Mouse (Mus musculus) MEL (cell line): Measurements from ENCODE around the gene Gpr37l1. TPM values are rescaled to one million over a fixed set of nuclear protein-coding genes. Genes with fewer than 3 reads are reported as not detected.
"Not testable (repeated sequence)": the region's sequence is repeated elsewhere in the genome, so short reads cannot be mapped to it uniquely, and the experiment has no call there.

ENCODE experiments used
- DNase-seq: peaks from one replicate; pipeline ENCODE4 v3.0.0; 2011; ENCODE audit warnings: low read depth, low spot score
- H3K27ac ChIP-seq: 2 replicates; pipeline ENCODE4 v1.5.1; 2012; ENCODE audit warnings: low read depth, mild to moderate bottlenecking, control low read depth, low read length, moderate library complexity; ENCODE audit not compliant: control insufficient read depth
- H3K27me3 ChIP-seq, 2 experiments: fragments of 150-350 bp in 1 of 2; sonication (generic) in 1 of 2; 2 replicates each; pipeline ENCODE4 v1.6.1; 2012; ENCODE audit warnings: low read length in 2 of 2, mild to moderate bottlenecking in 2 of 2, improper control_type of control experiment in 1 of 2, moderate library complexity in 1 of 2; ENCODE audit not compliant: insufficient read depth in 2 of 2, control insufficient read depth in 1 of 2
- H3K36me3 ChIP-seq, 2 experiments: 2 replicates each; pipeline ENCODE4 v1.6.1; 2012 to 2014; ENCODE audit warnings: low read length in 2 of 2, improper control_type of control experiment in 1 of 2, inconsistent platforms in 1 of 2, mild to moderate bottlenecking in 1 of 2; ENCODE audit not compliant: insufficient read depth in 2 of 2, control insufficient read depth in 1 of 2
- H3K4me1 ChIP-seq, 2 experiments: fragments of 150-350 bp in 1 of 2; sonication (generic) in 1 of 2; 2 replicates each; pipeline ENCODE4 v1.6.1; 2012; ENCODE audit warnings: low read length in 2 of 2, improper control_type of control experiment in 1 of 2, mild to moderate bottlenecking in 1 of 2; ENCODE audit not compliant: insufficient read depth in 2 of 2, control insufficient read depth in 1 of 2
- H3K4me3 ChIP-seq, 2 experiments: fragments of 150-350 bp in 1 of 2; sonication (generic) in 1 of 2; 2 replicates each; pipeline ENCODE4 v1.5.1; 2012; ENCODE audit warnings: low read depth in 2 of 2, low read length in 2 of 2, mild to moderate bottlenecking in 2 of 2, moderate library complexity in 2 of 2, control low read depth in 1 of 2, improper control_type of control experiment in 1 of 2; ENCODE audit not compliant: control insufficient read depth in 1 of 2, insufficient read depth in 1 of 2
- H3K79me2 ChIP-seq: 2 replicates; pipeline ENCODE4 v1.6.1; 2012; ENCODE audit warnings: mild to moderate bottlenecking, low read length, moderate library complexity; ENCODE audit not compliant: control insufficient read depth, poor library complexity, insufficient read depth
- H3K9ac ChIP-seq: 2 replicates; pipeline ENCODE4 v1.6.1; 2012; ENCODE audit warnings: low read depth, mild to moderate bottlenecking, control low read depth, low read length, moderate library complexity; ENCODE audit not compliant: control insufficient read depth, poor library complexity, severe bottlenecking
- H3K9me3 ChIP-seq: fragments of 150-350 bp; sonication (generic); replicated peaks from 2 replicates; pipeline ENCODE4 v1.6.1; 2012; ENCODE audit warnings: mild to moderate bottlenecking, low read length, improper control_type of control experiment, moderate library complexity; ENCODE audit not compliant: insufficient read depth
- BHLHE40 ChIP-seq: IDR thresholded peaks from 2 replicates; pipeline ENCODE4 v1.6.1; 2012; ENCODE audit warnings: low read depth, mild to moderate bottlenecking, inconsistent platforms, low read length, improper control_type of control experiment, borderline replicate concordance
- CHD2 ChIP-seq: IDR thresholded peaks from 2 replicates; pipeline ENCODE4 v1.6.1; 2011; ENCODE audit warnings: low read length, improper control_type of control experiment
- CTCF ChIP-seq, 3 experiments: IDR thresholded peaks in 2 of 3; conservative IDR thresholded peaks in 1 of 3; 2 replicates each; pipeline ENCODE4 v1.5.1; 2011 to 2012; ENCODE audit warnings: low read length in 3 of 3, low read depth in 2 of 3, mild to moderate bottlenecking in 2 of 3, improper control_type of control experiment in 1 of 3, inconsistent platforms in 1 of 3, mixed read lengths in 1 of 3, moderate library complexity in 1 of 3; ENCODE audit not compliant: control insufficient read depth in 1 of 3, insufficient read depth in 1 of 3, poor library complexity in 1 of 3, severe bottlenecking in 1 of 3
- MEF2A ChIP-seq: IDR thresholded peaks from 2 replicates; pipeline ENCODE4 v1.6.1; 2014; ENCODE audit warnings: low read depth, mild to moderate bottlenecking, inconsistent platforms, low read length, improper control_type of control experiment; ENCODE audit not compliant: poor library complexity, insufficient replicate concordance, severe bottlenecking; ENCODE audit errors: extremely low read depth
- MYC ChIP-seq: IDR thresholded peaks from 2 replicates; pipeline ENCODE4 v1.6.1; 2011; ENCODE audit warnings: low read depth, mild to moderate bottlenecking, low read length, improper control_type of control experiment, moderate library complexity
- NELFE ChIP-seq: IDR thresholded peaks from 2 replicates; pipeline ENCODE4 v1.6.1; 2011; ENCODE audit warnings: low read depth, low read length, improper control_type of control experiment
- NRF1 ChIP-seq: IDR thresholded peaks from 2 replicates; pipeline ENCODE4 v1.6.1; 2014; ENCODE audit warnings: low read depth, mild to moderate bottlenecking, inconsistent platforms, low read length, improper control_type of control experiment, moderate library complexity; ENCODE audit not compliant: poor library complexity, insufficient read depth, severe bottlenecking
- POLR2A ChIP-seq, 2 experiments: IDR thresholded peaks; 2 replicates each; pipeline ENCODE4 v1.6.1; 2011 to 2012; ENCODE audit warnings: low read length in 2 of 2, mild to moderate bottlenecking in 2 of 2, control low read depth in 1 of 2, improper control_type of control experiment in 1 of 2, low read depth in 1 of 2, moderate library complexity in 1 of 2; ENCODE audit not compliant: control insufficient read depth in 1 of 2, insufficient read depth in 1 of 2, poor library complexity in 1 of 2
- POLR2AphosphoS5 ChIP-seq: IDR thresholded peaks from 2 replicates; pipeline ENCODE4 v1.6.1; 2012; ENCODE audit warnings: low read depth, borderline replicate concordance, mild to moderate bottlenecking, inconsistent platforms, low read length, moderate library complexity, mixed read lengths
- RAD21 ChIP-seq: IDR thresholded peaks from 2 replicates; pipeline ENCODE4 v1.6.1; 2011; ENCODE audit warnings: mild to moderate bottlenecking, low read depth, low read length, improper control_type of control experiment
- TAL1 ChIP-seq: IDR thresholded peaks from 2 replicates; pipeline ENCODE4 v1.6.1; 2012; ENCODE audit warnings: mild to moderate bottlenecking, inconsistent platforms, low read length, moderate library complexity, mixed read lengths
- ZC3H11A ChIP-seq: IDR thresholded peaks from 2 replicates; pipeline ENCODE4 v1.6.1; 2012; ENCODE audit warnings: low read depth, mild to moderate bottlenecking, inconsistent platforms, low read length, improper control_type of control experiment
- ZKSCAN1 ChIP-seq: IDR thresholded peaks from 2 replicates; pipeline ENCODE4 v1.6.1; 2012; ENCODE audit warnings: low read depth, mild to moderate bottlenecking, inconsistent platforms, low read length, improper control_type of control experiment, moderate library complexity
- ZMIZ1 ChIP-seq: IDR thresholded peaks from 2 replicates; pipeline ENCODE4 v1.6.1; 2012; ENCODE audit warnings: low read depth, mild to moderate bottlenecking, inconsistent platforms, low read length, improper control_type of control experiment, moderate library complexity
- ZNF384 ChIP-seq: IDR thresholded peaks from 2 replicates; pipeline ENCODE4 v1.6.1; 2012; ENCODE audit warnings: low read depth, mild to moderate bottlenecking, inconsistent platforms, low read length, improper control_type of control experiment
- polyA plus RNA-seq, 2 experiments: library from polyadenylated mRNA; stranded (reverse) in 1 of 2; unstranded in 1 of 2; fragments of >175 nt in 1 of 2; fragments of >200 nt in 1 of 2; gene quantifications; 2 replicates each; pipeline versions ENCODE4 v1.2.1 to v1.2.4; 2012; ENCODE audit warnings: low replicate concordance in 2 of 2, low read depth in 1 of 2; ENCODE audit not compliant: insufficient read length in 2 of 2, insufficient read depth in 1 of 2, missing spikeins in 1 of 2
- total RNA-seq: library from RNA; depleted of rRNA; stranded (reverse); fragments of 300-350 nt; gene quantifications from 2 replicates; pipeline ENCODE4 v1.2.3, GENCODE M21; 2012

Gene Gpr37l1
- total and polyA plus RNA-seq, 3 experiments, result not detected

GRCm38 (mm10) chr1:135198412-135198811, 30.9 kb upstream of the Gpr37l1 start:
- Histone ChIP-seq H3K79me2 (no peaks in the 10 kb centered on the region), H3K27me3 (no peaks in the 10 kb centered on the region), H3K36me3 (peaks cover 0 to 3% of the 10 kb centered on the region in 2 experiments; a peak in 1 of 4 replicates), H3K9me3 (no peaks in the 10 kb centered on the region), H3K27ac (no peak overlapping the region), H3K4me3 (no peak overlapping the region), H3K4me1 (peaks cover 0 to 14% of the 10 kb centered on the region in 2 experiments; a peak in 3 of 4 replicates), H3K9ac (no peak overlapping the region)
- no peak for DNase-seq
- TF ChIP-seq ZNF384 (0 out of 2 replicates have a peak, but pooled peaks have one; percentile 0), ZC3H11A (no peak)

GRCm38 (mm10) chr1:135195907-135196440, 28.5 kb upstream of the Gpr37l1 start:
- Histone ChIP-seq H3K79me2 (no peaks in the 10 kb centered on the region), H3K27me3 (no peaks in the 10 kb centered on the region), H3K4me1 (peaks cover 0 to 14% of the 10 kb centered on the region in 2 experiments; a peak in 3 of 4 replicates), H3K4me3 (no peak overlapping the region), H3K9ac (no peak overlapping the region), H3K27ac (no peak overlapping the region), H3K9me3 (no peaks in the 10 kb centered on the region), H3K36me3 (peaks cover 0 to 3% of the 10 kb centered on the region in 2 experiments; a peak in 1 of 4 replicates)
- DNase-seq, result no peak
- TF ChIP-seq POLR2A (IDR thresholded peaks at IDR 0.05; ENCODE audit: control insufficient read depth in 1 of 2, insufficient read depth in 1 of 2, low read depth in 1 of 2, low read length in 2 of 2, poor library complexity in 1 of 2) (no peak), CTCF (IDR thresholded peaks at IDR 0.05 in 2 of 3, conservative IDR thresholded peaks at IDR 0.05 in 1 of 3; ENCODE audit: control insufficient read depth in 1 of 3, insufficient read depth in 1 of 3, low read depth in 2 of 3, low read length in 3 of 3, poor library complexity in 1 of 3, severe bottlenecking in 1 of 3) (no peak), NELFE (no peak), NRF1 (no peak), MYC (no peak), RAD21 (no peak), CHD2 (no peak), MEF2A (no peak), ZMIZ1 (no peak), POLR2AphosphoS5 (no peak), ZKSCAN1 (no peak), BHLHE40 (no peak), TAL1 (no peak)

GRCm38 (mm10) chr1:135194335-135194734, 26.9 kb upstream of the Gpr37l1 start:
- H3K9me3 ChIP-seq, H3K4me1 ChIP-seq, H3K27me3 ChIP-seq, DNase-seq, H3K4me3 ChIP-seq, H3K27ac ChIP-seq, H3K9ac ChIP-seq, H3K79me2 ChIP-seq, H3K36me3 ChIP-seq: not testable (repeated sequence)
